Mouse (Mus musculus) CH12.LX (cell line): Measurements from ENCODE around the gene Cib2.

Experiments used
- CTCF ChIP-seq, 2 experiments: IDR thresholded peaks in 1 of 2; conservative IDR thresholded peaks in 1 of 2; 2 replicates each; pipeline ENCODE4 v1.5.1; 2011 to 2012; ENCODE audit warnings: low read depth in 2 of 2, low read length in 2 of 2, improper control_type of control experiment in 1 of 2, inconsistent platforms in 1 of 2, mild to moderate bottlenecking in 1 of 2, moderate library complexity in 1 of 2
- MAFK ChIP-seq: IDR thresholded peaks from 2 replicates; pipeline ENCODE4 v1.6.1; 2011; ENCODE audit warnings: low read length, improper control_type of control experiment; ENCODE audit not compliant: insufficient replicate concordance
- MAX ChIP-seq: IDR thresholded peaks from 2 replicates; pipeline ENCODE4 v1.6.1; 2011; ENCODE audit warnings: low read length, improper control_type of control experiment
- RAD21 ChIP-seq: IDR thresholded peaks from 2 replicates; pipeline ENCODE4 v1.6.1; 2011; ENCODE audit warnings: low read depth, mild to moderate bottlenecking, low read length, improper control_type of control experiment, moderate library complexity
- SMC3 ChIP-seq: IDR thresholded peaks from 2 replicates; pipeline ENCODE4 v1.6.1; 2011; ENCODE audit warnings: low read depth, low read length, improper control_type of control experiment
- ZC3H11A ChIP-seq: IDR thresholded peaks from 2 replicates; pipeline ENCODE4 v1.6.1; 2012; ENCODE audit warnings: low read depth, mild to moderate bottlenecking, inconsistent platforms, low read length, improper control_type of control experiment

- TF ChIP-seq CTCF (conservative IDR thresholded peaks at IDR 0.05 in 1 of 2, IDR thresholded peaks at IDR 0.05 in 1 of 2; ENCODE audit: low read depth in 2 of 2, low read length in 2 of 2) (no peak), RAD21 (no peak), ZC3H11A (no peak), SMC3 (no peak), MAX (no peak), MAFK (no peak)
Observed at GRCm38 (mm10) chr9:54560831-54561601, 998 bp upstream of the Cib2 start.
